Mouse (Mus musculus): ENCODE results near the gene Ppat. TPM values are rescaled to one million over a fixed set of nuclear protein-coding genes. Genes with fewer than 3 reads are reported as not detected.
A peak's percentile ranks its signal among the peaks of the same experiment; 100 is the strongest.

The Ppat gene
- polyA plus RNA-seq, 1 experiment from 2014 or later = 29.1 TPM

DNA sequence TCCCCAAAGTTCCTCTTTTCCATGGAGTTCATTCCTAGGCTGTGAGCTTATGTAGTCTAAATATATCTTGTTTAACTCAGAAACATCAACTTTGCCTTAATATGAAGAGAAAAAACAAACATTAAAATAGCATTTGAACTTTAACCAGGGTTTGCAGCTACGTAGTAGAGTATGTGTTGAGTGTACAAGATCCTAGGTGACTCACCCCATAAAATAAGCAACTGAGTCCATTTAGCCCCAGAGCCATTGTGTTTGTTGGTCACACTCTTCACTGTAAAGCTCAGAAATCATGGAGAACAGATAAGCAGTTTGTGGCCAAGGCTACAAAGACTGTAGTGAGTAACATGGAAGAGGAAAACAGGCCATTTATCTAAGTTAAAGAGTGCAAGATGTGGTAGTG is 67.3 kb downstream of the Ppat start:
- Histone ChIP-seq H3K4me1 (ENCODE audit: control insufficient read depth, insufficient read depth, low read length) (no peaks in the 10 kb centered on the region), H3K27ac (ENCODE audit: low read length) (no peak overlapping the region), H3K9me3 (ENCODE audit: control insufficient read depth, low read depth, low read length) (no peaks in the 10 kb centered on the region), H3K4me3 (ENCODE audit: low read depth, low read length) (no peak overlapping the region), H3K9ac (replicated peaks; ENCODE audit: low read depth, low read length) (no peak overlapping the region), H3K27me3 (ENCODE audit: control insufficient read depth, insufficient read depth, low read length) (no peaks in the 10 kb centered on the region), H3K36me3 (ENCODE audit: control insufficient read depth, insufficient read depth, low read length) (peaks cover 23% of the 10 kb centered on the region), H3K4me2 (replicated peaks; ENCODE audit: low read depth, low read length) (no peak overlapping the region)
- 72% methylated on average over 1 of the region's 1 CpGs for WGBS
- ATAC-seq (ENCODE audit: insufficient number of reproducible peaks, insufficient read depth, low FRiP score, low read depth) = no peak

DNA sequence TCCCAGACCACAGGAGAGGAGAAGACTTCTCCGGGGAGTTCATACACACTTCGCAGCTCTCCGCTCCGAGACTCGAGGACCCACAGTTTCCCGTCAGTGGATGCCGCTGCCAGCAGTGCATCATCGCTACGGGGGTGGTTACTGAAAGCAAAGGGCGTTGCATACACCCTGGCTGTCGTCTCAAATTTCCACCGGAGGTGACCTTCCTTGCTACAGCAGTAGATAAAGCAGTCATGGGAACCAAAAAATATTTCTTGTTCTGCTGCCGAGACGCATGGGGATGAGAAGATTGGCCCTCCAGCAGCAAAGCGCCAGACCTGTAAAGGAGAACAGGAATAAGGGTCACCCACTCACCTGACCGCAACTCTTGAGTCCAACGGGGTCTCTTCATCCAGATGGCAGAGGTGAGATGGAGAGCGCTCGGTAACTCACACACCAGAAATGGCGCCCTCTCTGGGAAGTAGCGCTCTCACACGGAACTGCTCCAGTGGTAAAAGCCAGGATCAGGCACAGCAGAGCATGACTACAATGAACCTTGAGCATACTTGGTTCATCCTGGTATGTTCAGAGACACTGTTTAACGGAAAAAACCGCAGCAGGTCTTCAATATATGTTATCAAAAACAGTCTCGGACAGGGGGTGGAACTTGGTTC is 75.1 kb downstream of the Ppat start:
- H3K36me3 ChIP-seq (ENCODE audit: control insufficient read depth, insufficient read depth, low read length) = peaks cover 7% of the 10 kb centered on the region; the same call in 1 of the 2 replicates
- H3K27ac ChIP-seq (ENCODE audit: low read length) = no peak overlapping the region
- ATAC-seq (ENCODE audit: insufficient number of reproducible peaks, insufficient read depth, low FRiP score, low read depth) = no peak
- no peak overlapping the region for H3K4me3 ChIP-seq (ENCODE audit: low read depth, low read length)
- 90% methylated on average over 25 of the region's 25 CpGs for WGBS
- H3K27me3 ChIP-seq (ENCODE audit: control insufficient read depth, insufficient read depth, low read length) = no peaks in the 10 kb centered on the region
- H3K9me3 ChIP-seq (ENCODE audit: control insufficient read depth, low read depth, low read length) = no peaks in the 10 kb centered on the region
- H3K9ac ChIP-seq (replicated peaks; ENCODE audit: low read depth, low read length) = no peak overlapping the region
- no peaks in the 10 kb centered on the region for H3K4me1 ChIP-seq (ENCODE audit: control insufficient read depth, insufficient read depth, low read length)
- H3K4me2 ChIP-seq (replicated peaks; ENCODE audit: low read depth, low read length) = no peak overlapping the region

DNA sequence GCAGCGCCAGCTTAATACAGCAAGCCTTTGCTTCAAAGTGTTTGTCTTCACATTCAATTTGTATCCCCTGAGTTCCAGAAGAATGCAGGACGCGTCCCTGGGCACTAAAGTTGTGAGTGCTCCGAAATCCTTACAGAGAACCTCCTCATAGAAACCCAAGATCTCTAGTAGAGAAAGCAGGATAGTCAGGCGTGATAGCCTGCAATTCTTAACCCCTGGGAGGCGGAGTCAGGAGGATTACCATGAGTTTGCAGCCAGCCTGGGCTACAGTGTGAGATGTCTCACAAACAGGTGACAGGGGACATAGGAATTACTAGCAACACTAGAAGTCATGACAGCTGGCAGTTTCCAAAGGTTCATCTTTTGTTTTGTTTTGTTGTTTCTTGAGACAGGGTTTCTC is 81.8 kb downstream of the Ppat start:
- H3K4me2 ChIP-seq (replicated peaks; ENCODE audit: low read depth, low read length) = peak overlapping the region; percentile 30
- peaks cover 2% of the 10 kb centered on the region; the same call in 1 of the 2 replicates for H3K36me3 ChIP-seq (ENCODE audit: control insufficient read depth, insufficient read depth, low read length)
- no peaks in the 10 kb centered on the region for H3K4me1 ChIP-seq (ENCODE audit: control insufficient read depth, insufficient read depth, low read length)
- no peaks in the 10 kb centered on the region for H3K9me3 ChIP-seq (ENCODE audit: control insufficient read depth, low read depth, low read length)
- peak overlapping the region; percentile 22; the same call in 1 of the 2 replicates for H3K4me3 ChIP-seq (ENCODE audit: low read depth, low read length)
- no peak for ATAC-seq (ENCODE audit: insufficient number of reproducible peaks, insufficient read depth, low FRiP score, low read depth)
- H3K9ac ChIP-seq (replicated peaks; ENCODE audit: low read depth, low read length) = 0 out of 2 replicates have a peak overlapping the region, but pooled peaks have one; percentile 1
- no peaks in the 10 kb centered on the region for H3K27me3 ChIP-seq (ENCODE audit: control insufficient read depth, insufficient read depth, low read length)
- 63% methylated on average over 6 of the region's 6 CpGs for WGBS
- H3K27ac ChIP-seq (ENCODE audit: low read length) = no peak overlapping the region

DNA sequence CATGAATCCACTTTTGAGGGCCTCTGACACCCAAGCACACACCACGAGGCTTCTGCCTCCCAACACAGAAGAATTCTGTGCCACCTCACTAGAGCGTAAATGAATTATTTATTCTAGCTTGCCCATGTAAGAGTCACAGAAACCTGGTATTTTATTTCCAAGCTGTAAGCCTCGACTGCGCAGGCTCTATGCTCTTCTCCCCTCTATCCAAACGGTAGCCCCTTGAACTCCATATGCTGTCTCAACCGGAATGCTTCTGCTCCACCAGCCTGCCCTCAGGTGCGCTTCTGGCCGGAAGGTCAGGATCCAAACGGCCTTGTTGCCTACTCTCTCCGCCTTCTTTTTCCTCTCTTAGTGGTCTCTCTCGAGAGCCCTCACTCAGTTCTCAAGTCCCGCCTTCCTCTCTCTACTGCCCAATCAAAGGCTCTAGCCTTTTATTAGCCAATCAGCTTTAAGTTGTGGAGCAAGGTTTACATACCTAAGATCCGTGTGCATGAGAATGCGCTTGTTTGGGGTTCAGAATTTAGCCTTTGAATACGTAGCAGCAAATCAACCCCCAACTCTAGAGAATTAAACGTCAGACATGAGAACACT is 82.6 kb downstream of the Ppat start:
- Histone ChIP-seq H3K9ac (replicated peaks; ENCODE audit: low read depth, low read length) (0 out of 2 replicates have a peak overlapping the region, but pooled peaks have one; percentile 1), H3K27me3 (ENCODE audit: control insufficient read depth, insufficient read depth, low read length) (no peaks in the 10 kb centered on the region), H3K4me1 (ENCODE audit: control insufficient read depth, insufficient read depth, low read length) (no peaks in the 10 kb centered on the region), H3K27ac (ENCODE audit: low read length) (no peak overlapping the region), H3K4me2 (replicated peaks; ENCODE audit: low read depth, low read length) (peak overlapping the region; percentile 30), H3K36me3 (ENCODE audit: control insufficient read depth, insufficient read depth, low read length) (peaks cover 2% of the 10 kb centered on the region; the same call in 1 of the 2 replicates), H3K9me3 (ENCODE audit: control insufficient read depth, low read depth, low read length) (no peaks in the 10 kb centered on the region), H3K4me3 (ENCODE audit: low read depth, low read length) (peak overlapping the region; percentile 22)
- peak; percentile 90 for ATAC-seq (ENCODE audit: insufficient number of reproducible peaks, insufficient read depth, low FRiP score, low read depth)
- WGBS = 33% methylated on average over 16 of the region's 16 CpGs

DNA sequence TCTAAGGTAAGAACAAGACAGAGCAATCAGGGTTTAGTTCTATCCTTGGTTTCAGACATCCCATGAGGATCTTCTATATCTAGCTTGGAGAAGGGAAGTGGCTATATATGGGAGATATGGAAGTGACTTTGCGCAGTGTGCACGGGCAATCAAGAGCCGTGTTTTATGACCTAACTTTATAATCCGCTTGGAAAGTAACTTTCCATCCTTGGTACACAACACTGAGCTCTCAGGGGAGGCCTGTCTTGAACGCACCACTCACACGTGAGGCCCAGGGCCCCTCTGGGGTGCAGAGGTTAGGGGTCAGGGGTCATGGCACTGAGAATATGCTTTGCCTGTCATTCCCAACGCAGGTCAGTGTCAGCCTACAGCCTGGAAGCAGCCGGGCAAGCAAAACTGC is 84.6 kb downstream of the Ppat start:
- Histone ChIP-seq H3K27ac (ENCODE audit: low read length) (no peak overlapping the region), H3K4me3 (ENCODE audit: low read depth, low read length) (no peak overlapping the region), H3K9ac (replicated peaks; ENCODE audit: low read depth, low read length) (no peak overlapping the region), H3K36me3 (ENCODE audit: control insufficient read depth, insufficient read depth, low read length) (no peaks in the 10 kb centered on the region; the same call in 1 of the 2 replicates), H3K4me2 (replicated peaks; ENCODE audit: low read depth, low read length) (no peak overlapping the region), H3K27me3 (ENCODE audit: control insufficient read depth, insufficient read depth, low read length) (no peaks in the 10 kb centered on the region), H3K9me3 (ENCODE audit: control insufficient read depth, low read depth, low read length) (no peaks in the 10 kb centered on the region), H3K4me1 (ENCODE audit: control insufficient read depth, insufficient read depth, low read length) (no peaks in the 10 kb centered on the region)
- no peak for ATAC-seq (ENCODE audit: insufficient number of reproducible peaks, insufficient read depth, low FRiP score, low read depth)
- 65% methylated on average over 8 of the region's 8 CpGs for WGBS

Other genes with a start within 250 kb of the Ppat start
- 18.7 and 27.6 TPM in 2 replicates for gene Aasdh, start 46.1 kb downstream of the Ppat start, polyA plus RNA-seq (2014; fragmentation: Nextera tagmentation; extraction: Ambion mirVana)
- 244 and 254 TPM in 2 replicates for gene Paics, start 271 bp downstream of the Ppat start, polyA plus RNA-seq (2014; fragmentation: Nextera tagmentation; extraction: Ambion mirVana)
- gene Srp72, start 23.1 kb upstream of the Ppat start, polyA plus RNA-seq (2014; fragmentation: Nextera tagmentation; extraction: Ambion mirVana) = 105 and 113 TPM in 2 replicates
- not detected in 2 replicates for gene Arl9, start 52.5 kb upstream of the Ppat start, polyA plus RNA-seq (2014; fragmentation: Nextera tagmentation; extraction: Ambion mirVana)
- gene Thegl, start 64.4 kb upstream of the Ppat start, polyA plus RNA-seq (2014; fragmentation: Nextera tagmentation; extraction: Ambion mirVana) = 0.14 and 0.22 TPM in 2 replicates
- 0.84 and 1.2 TPM in 2 replicates for gene Hopx, start 163.5 kb upstream of the Ppat start, polyA plus RNA-seq (2014; fragmentation: Nextera tagmentation; extraction: Ambion mirVana)

Data from stomach, embryonic 14.5 days (tissue).